Mouse (Mus musculus): Measurements from ENCODE around the gene H1f0.

DNA sequence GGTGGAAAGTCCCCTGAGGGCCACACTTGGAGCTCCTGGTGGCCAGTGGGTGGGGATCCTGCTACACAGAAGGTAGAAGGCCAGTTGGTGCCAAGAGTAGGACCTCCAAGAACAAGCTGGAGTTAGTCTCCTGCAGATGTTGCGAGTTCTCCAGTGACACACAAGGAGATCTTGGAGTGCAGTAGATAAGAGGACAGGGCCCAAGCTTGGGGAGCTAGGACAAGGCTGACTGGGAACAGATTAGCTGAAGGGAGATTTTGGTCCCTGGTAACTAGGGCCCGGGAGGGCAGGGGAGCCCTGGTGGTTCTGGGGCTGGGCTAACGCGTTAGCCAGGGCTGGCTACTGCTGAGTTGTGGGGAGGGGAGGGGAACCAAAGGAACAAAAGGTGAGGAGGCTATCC is 32.3 kb upstream of the H1f0 start:
- no peak for TF ChIP-seq POLR2A (IDR thresholded peaks at IDR 0.05; ENCODE audit: borderline replicate concordance, extremely low read depth, low read depth, low read length)
- no peak for TF ChIP-seq CTCF (IDR thresholded peaks at IDR 0.05; ENCODE audit: insufficient read depth, low read length)

All from lung, adult 2 months (tissue).